8 mouse cellular contexts compared by ENCODE assay signal in genomic region chr2:130274862-130275261, GRCm38 (mm10). TPM values are rescaled to one million over a fixed set of nuclear protein-coding genes. Genes with fewer than 3 reads are reported as not detected.
DNase-seq lines count a peak whose midpoint lies in the region; ATAC-seq and TF ChIP-seq lines count a peak whose summit lies in the region.

No protein-coding gene starts in this region.

- H3K4me1 ChIP-seq in kidney, postnatal 0 days (replicated peaks; ENCODE audit: insufficient read depth, low read length): no peaks in the 10 kb centered on the region; the same call in 1 of the 2 replicates
- H3K4me1 ChIP-seq in embryonic facial prominence, embryonic 12.5 days: peaks cover 24% of the 10 kb centered on the region
- peaks cover 11% of the 10 kb centered on the region for H3K4me1 ChIP-seq in hindbrain, embryonic 16.5 days (ENCODE audit: control insufficient read depth, insufficient read depth, low read depth, low read length)
- H3K4me1 ChIP-seq in midbrain, postnatal 0 days (ENCODE audit: insufficient read depth, low read length): peaks cover 4% of the 10 kb centered on the region; the same call in 1 of the 2 replicates

- no peaks in the 10 kb centered on the region for H3K9me3 ChIP-seq in kidney, postnatal 0 days (replicated peaks; ENCODE audit: low read length)
- H3K9me3 ChIP-seq in embryonic facial prominence, embryonic 12.5 days: no peaks in the 10 kb centered on the region
- H3K9me3 ChIP-seq in hindbrain, embryonic 16.5 days (ENCODE audit: control insufficient read depth, low read length): no peaks in the 10 kb centered on the region
- H3K9me3 ChIP-seq in midbrain, postnatal 0 days (ENCODE audit: low read length): no peaks in the 10 kb centered on the region

- H3K4me2 ChIP-seq in kidney, postnatal 0 days (ENCODE audit: low read length): peak overlapping the region; percentile 82
- peak overlapping the region; percentile 69 for H3K4me2 ChIP-seq in embryonic facial prominence, embryonic 12.5 days (replicated peaks)
- H3K4me2 ChIP-seq in hindbrain, embryonic 16.5 days (ENCODE audit: low read length): peak overlapping the region; percentile 94
- H3K4me2 ChIP-seq in midbrain, postnatal 0 days (ENCODE audit: low read depth, low read length, poor library complexity, severe bottlenecking): peak overlapping the region; percentile 80

- H3K9ac ChIP-seq in kidney, postnatal 0 days (ENCODE audit: low read depth, low read length): peak overlapping the region; percentile 90
- peak overlapping the region; percentile 92 for H3K9ac ChIP-seq in embryonic facial prominence, embryonic 12.5 days
- H3K9ac ChIP-seq in hindbrain, embryonic 16.5 days (ENCODE audit: low read depth, low read length): peak overlapping the region; percentile 93
- peak overlapping the region; percentile 89 for H3K9ac ChIP-seq in midbrain, postnatal 0 days (replicated peaks; ENCODE audit: low read length, poor library complexity, severe bottlenecking)

- peaks cover 29% of the 10 kb centered on the region for H3K36me3 ChIP-seq in kidney, postnatal 0 days (ENCODE audit: insufficient read depth, low read length)
- peaks cover 42% of the 10 kb centered on the region for H3K36me3 ChIP-seq in embryonic facial prominence, embryonic 12.5 days
- H3K36me3 ChIP-seq in hindbrain, embryonic 16.5 days (ENCODE audit: control insufficient read depth, insufficient read depth, low read length): peaks cover 36% of the 10 kb centered on the region
- peaks cover 35% of the 10 kb centered on the region for H3K36me3 ChIP-seq in midbrain, postnatal 0 days (ENCODE audit: insufficient read depth, low read length)

- 2% methylated on average over 10 of the region's 10 CpGs for WGBS in kidney, postnatal 0 days
- under 1% methylated on average over 10 of the region's 10 CpGs for WGBS in embryonic facial prominence, embryonic 12.5 days
- 1% methylated on average over 10 of the region's 10 CpGs for WGBS in hindbrain, embryonic 16.5 days
- WGBS in midbrain, postnatal 0 days: 3% methylated on average over 10 of the region's 10 CpGs

- DNase-seq in kidney, postnatal 0 days (ENCODE audit: low spot score): no peak
- no peak for DNase-seq in kidney, postnatal 36 days
- DNase-seq in midbrain, postnatal 0 days (ENCODE audit: low spot score): no peak
- no peak for DNase-seq in layer of hippocampus, postnatal 14 days (ENCODE audit: low spot score in 2 of 2)
- DNase-seq in thymus, adult 18-20 months: no peak
- no peak for DNase-seq in right cerebral cortex, postnatal 4 days

- no peaks in the 10 kb centered on the region for H3K27me3 ChIP-seq in kidney, postnatal 0 days (ENCODE audit: insufficient read depth, low read length)
- no peaks in the 10 kb centered on the region for H3K27me3 ChIP-seq in embryonic facial prominence, embryonic 12.5 days
- no peaks in the 10 kb centered on the region for H3K27me3 ChIP-seq in hindbrain, embryonic 16.5 days (replicated peaks; ENCODE audit: control insufficient read depth, insufficient read depth, low read length)
- H3K27me3 ChIP-seq in midbrain, postnatal 0 days (ENCODE audit: insufficient read depth, low read length): no peaks in the 10 kb centered on the region

- peak overlapping the region; percentile 78 for H3K4me3 ChIP-seq in kidney, postnatal 0 days (replicated peaks; ENCODE audit: low read depth, low read length)
- H3K4me3 ChIP-seq in embryonic facial prominence, embryonic 12.5 days: peak overlapping the region; percentile 87
- H3K4me3 ChIP-seq in hindbrain, embryonic 16.5 days (ENCODE audit: low read length): peak overlapping the region; percentile 90
- H3K4me3 ChIP-seq in midbrain, postnatal 0 days (ENCODE audit: low read depth, low read length): peak overlapping the region; percentile 53

- no peak for TF ChIP-seq CTCF in kidney, postnatal 0 days (IDR thresholded peaks at IDR 0.05; ENCODE audit: low read depth)
- TF ChIP-seq CTCF in midbrain, postnatal 0 days (IDR thresholded peaks at IDR 0.05): no peak

- ATAC-seq in kidney, postnatal 0 days (replicated peaks; ENCODE audit: low FRiP score, low read depth): no peak
- ATAC-seq in embryonic facial prominence, embryonic 12.5 days (ENCODE audit: insufficient number of reproducible peaks, insufficient read depth, low FRiP score, low TSS enrichment): no peak
- no peak for ATAC-seq in hindbrain, embryonic 16.5 days
- ATAC-seq in midbrain, postnatal 0 days (ENCODE audit: low FRiP score): no peak

- H3K27ac ChIP-seq in kidney, postnatal 0 days: peak overlapping the region; percentile 92
- H3K27ac ChIP-seq in embryonic facial prominence, embryonic 12.5 days: peak overlapping the region; percentile 94
- H3K27ac ChIP-seq in hindbrain, embryonic 16.5 days (ENCODE audit: low read depth, low read length): peak overlapping the region; percentile 94
- H3K27ac ChIP-seq in midbrain, postnatal 0 days (ENCODE audit: low read depth, low read length): peak overlapping the region; percentile 95

RNA-seq across cellular contexts. Expression of gene Nop56, which starts 0.6 kb away (rescaled TPM):
- polyA plus RNA-seq in kidney, postnatal 0 days (2015; fragmentation: Nextera tagmentation; extraction: Ambion mirVana): 178 and 194 TPM in 2 replicates
- polyA plus RNA-seq in embryonic facial prominence, embryonic 12.5 days (2016; fragmentation: Nextera tagmentation; extraction: Ambion mirVana): 367 and 368 TPM in 2 replicates
- 241 and 259 TPM in 2 replicates for polyA plus RNA-seq in hindbrain, embryonic 16.5 days (2015; fragmentation: Nextera tagmentation; extraction: Ambion mirVana)
- 104 and 139 TPM in 2 replicates for total RNA-seq in midbrain, postnatal 0 days (2014; rRNA removed)
- 259 and 302 TPM in 2 replicates for polyA plus RNA-seq in midbrain, postnatal 0 days (2015; fragmentation: Nextera tagmentation; extraction: Ambion mirVana)
- total RNA-seq in layer of hippocampus, postnatal 14 days (2021): 100 to 1,000 TPM; 131 to 173 TPM

RNA-seq across cellular contexts. Expression of gene Idh3b, which starts 9.5 kb away (rescaled TPM):
- polyA plus RNA-seq in kidney, postnatal 0 days (2015; fragmentation: Nextera tagmentation; extraction: Ambion mirVana): 245 and 257 TPM in 2 replicates
- 137 and 145 TPM in 2 replicates for polyA plus RNA-seq in embryonic facial prominence, embryonic 12.5 days (2016; fragmentation: Nextera tagmentation; extraction: Ambion mirVana)
- polyA plus RNA-seq in hindbrain, embryonic 16.5 days (2015; fragmentation: Nextera tagmentation; extraction: Ambion mirVana): 201 and 222 TPM in 2 replicates
- 141 and 149 TPM in 2 replicates for total RNA-seq in midbrain, postnatal 0 days (2014; rRNA removed)
- 176 and 194 TPM in 2 replicates for polyA plus RNA-seq in midbrain, postnatal 0 days (2015; fragmentation: Nextera tagmentation; extraction: Ambion mirVana)
- 100 to 1,000 TPM; 297 to 301 TPM for total RNA-seq in layer of hippocampus, postnatal 14 days (2021)

RNA-seq across cellular contexts. Expression of gene Ebf4, which starts 20.1 kb away (rescaled TPM):
- polyA plus RNA-seq in kidney, postnatal 0 days (2015; fragmentation: Nextera tagmentation; extraction: Ambion mirVana): 2.5 and 3.7 TPM in 2 replicates
- polyA plus RNA-seq in embryonic facial prominence, embryonic 12.5 days (2016; fragmentation: Nextera tagmentation; extraction: Ambion mirVana): 4.4 and 4.6 TPM in 2 replicates
- 3.6 and 4.1 TPM in 2 replicates for polyA plus RNA-seq in hindbrain, embryonic 16.5 days (2015; fragmentation: Nextera tagmentation; extraction: Ambion mirVana)
- total RNA-seq in midbrain, postnatal 0 days (2014; rRNA removed): 17.2 and 22.5 TPM in 2 replicates
- 6.3 and 6.7 TPM in 2 replicates for polyA plus RNA-seq in midbrain, postnatal 0 days (2015; fragmentation: Nextera tagmentation; extraction: Ambion mirVana)
- 10 to 100 TPM; 12.5 to 13.1 TPM for total RNA-seq in layer of hippocampus, postnatal 14 days (2021)
